ENCODE assay signal across 9 mouse cellular contexts in the genomic region with DNA sequence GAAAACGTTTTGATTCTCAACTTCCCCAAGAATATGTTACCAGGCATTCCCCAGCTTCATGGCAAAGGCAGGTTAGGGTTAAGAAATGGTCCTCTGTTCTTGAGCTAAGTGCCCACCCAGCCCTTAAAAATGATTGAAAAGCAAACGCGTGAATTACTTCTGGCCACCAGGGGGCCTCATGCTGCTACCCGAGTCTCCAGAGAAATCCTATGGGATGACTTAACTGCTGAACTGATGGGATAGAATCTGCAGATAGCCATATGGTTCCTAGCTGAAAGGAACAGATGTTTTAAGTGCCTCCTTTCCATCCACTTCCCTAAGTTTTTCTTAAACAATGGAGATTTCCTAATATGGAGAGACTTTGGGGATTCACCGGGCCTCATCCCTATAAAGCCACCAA. TPM values are rescaled to one million over a fixed set of nuclear protein-coding genes. Genes with fewer than 3 reads are reported as not detected.
DNase-seq lines count a peak whose midpoint lies in the region; ATAC-seq and TF ChIP-seq lines count a peak whose summit lies in the region.
"Had no signal": no experiment of that assay in that cellular context is flagged by ENCODE, and none has a peak within 500 bp of the region (broad histone marks: within the 10 kb centered on the region; RNA-seq: fewer than 3 reads in every experiment).

No protein-coding gene starts in this region.

- H3K4me1 ChIP-seq in bone marrow macrophage, adult 2 months (ENCODE audit: control insufficient read depth, insufficient read depth, low read length), result no peaks in the 10 kb centered on the region
- no peaks in the 10 kb centered on the region for H3K4me1 ChIP-seq in intestine, embryonic 16.5 days (ENCODE audit: control insufficient read depth, insufficient read depth, low read length)
- H3K4me1 ChIP-seq: liver, embryonic 13.5 days had no signal

- 0 out of 2 replicates have a peak, but pooled peaks cover 2% of the 10 kb centered on the region for H3K27me3 ChIP-seq in intestine, embryonic 16.5 days (replicated peaks; ENCODE audit: control insufficient read depth, insufficient read depth, low read length)
- H3K27me3 ChIP-seq: liver, embryonic 13.5 days had no signal

- DNase-seq in CD4-positive, CD25-positive, alpha-beta regulatory T cell, adult 2 months (ENCODE audit: low read depth, low spot score), result peak; percentile 4
- peak; percentile 38 to 57 for DNase-seq in layer of hippocampus, adult 2 months (ENCODE audit: low spot score in 2 of 2)
- DNase-seq in layer of hippocampus, adult 9-10 months (ENCODE audit: low spot score), result no peak
- no peak for DNase-seq in cerebellum, adult 9-10 months
- DNase-seq: liver, embryonic 13.5 days had no signal

- no peaks in the 10 kb centered on the region for H3K9me3 ChIP-seq in intestine, embryonic 16.5 days (ENCODE audit: control insufficient read depth, low read length)
- H3K9me3 ChIP-seq: liver, embryonic 13.5 days had no signal

- WGBS in intestine, embryonic 16.5 days, result 17% methylated on average over 5 of the region's 5 CpGs

- H3K4me2 ChIP-seq in intestine, embryonic 16.5 days (ENCODE audit: low read depth, low read length), result no peak overlapping the region
- H3K4me2 ChIP-seq: liver, embryonic 13.5 days had no signal

- H3K36me3 ChIP-seq in intestine, embryonic 16.5 days (ENCODE audit: control insufficient read depth, insufficient read depth, low read length), result 0 out of 2 replicates have a peak, but pooled peaks cover 3% of the 10 kb centered on the region
- H3K36me3 ChIP-seq: liver, embryonic 13.5 days had no signal

- H3K4me3 ChIP-seq in layer of hippocampus, adult 2 months, result no peak overlapping the region
- H3K4me3 ChIP-seq in bone marrow macrophage, adult 2 months (ENCODE audit: insufficient read depth, low read length), result no peak overlapping the region
- H3K4me3 ChIP-seq in intestine, embryonic 16.5 days (ENCODE audit: low read length), result no peak overlapping the region
- H3K4me3 ChIP-seq: liver, embryonic 13.5 days had no signal

- H3K27ac ChIP-seq in layer of hippocampus, adult 2 months, result no peak overlapping the region
- H3K27ac ChIP-seq in bone marrow macrophage, adult 2 months (ENCODE audit: insufficient read depth, low read depth, low read length), result no peak overlapping the region
- no peak overlapping the region for H3K27ac ChIP-seq in intestine, embryonic 16.5 days (ENCODE audit: low read length)
- H3K27ac ChIP-seq: liver, embryonic 13.5 days had no signal

- TF ChIP-seq POLR2A in bone marrow macrophage, adult 2 months (IDR thresholded peaks at IDR 0.05; ENCODE audit: borderline replicate concordance, low read depth, low read length), result no peak

- ATAC-seq in CD4-positive, CD25-positive, alpha-beta regulatory T cell, adult 4 months, result no peak
- ATAC-seq in intestine, embryonic 16.5 days, result 0 out of 2 replicates have a peak, but pooled peaks have one; percentile 50
- peak; percentile 57; the same call in 1 of the 2 replicates for ATAC-seq in megakaryocyte progenitor cell, adult 5-6 weeks (replicated peaks; ENCODE audit: poor library complexity)

- no peak overlapping the region for H3K9ac ChIP-seq in intestine, embryonic 16.5 days (ENCODE audit: low read depth, low read length)
- H3K9ac ChIP-seq: liver, embryonic 13.5 days had no signal

- TF ChIP-seq CTCF in layer of hippocampus, adult 2 months (conservative IDR thresholded peaks at IDR 0.05), result peak; percentile 86
- peak; percentile 35; the same call in 1 of the 2 replicates for TF ChIP-seq CTCF in bone marrow macrophage, adult 2 months (IDR thresholded peaks at IDR 0.05; ENCODE audit: low read depth, low read length)

RNA-seq across cellular contexts. Expression of gene Tmem100, which starts 7.9 kb away (rescaled TPM):
- polyA plus RNA-seq in CD4-positive, CD25-positive, alpha-beta regulatory T cell, adult 4 months (2017; shearing (Covaris generic)), result not detected
- 10 to 100 TPM; 13.7 to 16.7 TPM for total RNA-seq in layer of hippocampus, adult 2 months (2021)
- polyA plus RNA-seq in bone marrow macrophage, adult 2 months (2012; ENCODE audit: insufficient read depth, insufficient read length, missing spikeins), result 0.45 TPM in 1 of 2 replicates, not detected in the other
- polyA plus RNA-seq in intestine, embryonic 16.5 days (2015; fragmentation: Nextera tagmentation; extraction: Ambion mirVana), result 13.1 and 13.4 TPM in 2 replicates
- 0.22 TPM in 1 of 2 replicates, not detected in the other for total RNA-seq in megakaryocyte progenitor cell, adult 5-6 weeks (2015)
- total RNA-seq in megakaryocyte progenitor cell, adult 5-6 weeks (2017), result 0.17 TPM in 1 of 2 replicates, not detected in the other

RNA-seq across cellular contexts. Expression of gene Pctp, which starts 35.3 kb away (rescaled TPM):
- polyA plus RNA-seq in CD4-positive, CD25-positive, alpha-beta regulatory T cell, adult 4 months (2017; shearing (Covaris generic)), result 10 to 100 TPM in 1 of 2 experiments, 1 to 10 TPM in 1; 9.1 to 14.5 TPM
- 1 to 10 TPM in 1 of 2 experiments, under 1 TPM in 1; 0.88 to 1.2 TPM for total RNA-seq in layer of hippocampus, adult 2 months (2021)
- polyA plus RNA-seq in bone marrow macrophage, adult 2 months (2012; ENCODE audit: insufficient read depth, insufficient read length, missing spikeins), result 19.7 and 20.1 TPM in 2 replicates
- polyA plus RNA-seq in intestine, embryonic 16.5 days (2015; fragmentation: Nextera tagmentation; extraction: Ambion mirVana), result 24.5 and 25.4 TPM in 2 replicates
- total RNA-seq in megakaryocyte progenitor cell, adult 5-6 weeks (2015), result 14.3 and 17.8 TPM in 2 replicates
- total RNA-seq in megakaryocyte progenitor cell, adult 5-6 weeks (2017), result 24.9 and 25.4 TPM in 2 replicates

Comparison
In these comparisons a context has a peak if more than half of its experiments do, and no peak if none do; other contexts are left out.
1. DNase-seq: peak in CD4-positive, CD25-positive, alpha-beta regulatory T cell, adult 2 months (single experiment) and layer of hippocampus, adult 2 months (2 of 2); none in layer of hippocampus, adult 9-10 months (single experiment) and cerebellum, adult 9-10 months (single experiment).